Mouse (Mus musculus) bone marrow macrophage, adult 2 months (primary cell): ENCODE measurements at regions not wholly inside any gene's neighbourhood (a gene's known extent, or its start where the extent isn't known, plus 50 kb on each side); places are given as distances from the start of the nearest gene placed in this dataset.

Source experiments
- H3K27ac ChIP-seq: 2 replicates; pipeline ENCODE4 v1.5.1; 2012; ENCODE audit warnings: low read depth, low read length; ENCODE audit not compliant: insufficient read depth
- H3K4me1 ChIP-seq: 2 replicates; pipeline ENCODE4 v1.6.1; 2012; ENCODE audit warnings: low read length; ENCODE audit not compliant: control insufficient read depth, insufficient read depth
- H3K4me3 ChIP-seq: 2 replicates; pipeline ENCODE4 v1.5.1; 2012; ENCODE audit warnings: mild to moderate bottlenecking, low read length, moderate library complexity; ENCODE audit not compliant: insufficient read depth
- CTCF ChIP-seq: IDR thresholded peaks from 2 replicates; pipeline ENCODE4 v1.5.1; 2012; ENCODE audit warnings: low read depth, mild to moderate bottlenecking, low read length, moderate library complexity
- POLR2A ChIP-seq: IDR thresholded peaks from 2 replicates; pipeline ENCODE4 v1.6.1; 2012; ENCODE audit warnings: mild to moderate bottlenecking, low read depth, low read length, borderline replicate concordance

DNA sequence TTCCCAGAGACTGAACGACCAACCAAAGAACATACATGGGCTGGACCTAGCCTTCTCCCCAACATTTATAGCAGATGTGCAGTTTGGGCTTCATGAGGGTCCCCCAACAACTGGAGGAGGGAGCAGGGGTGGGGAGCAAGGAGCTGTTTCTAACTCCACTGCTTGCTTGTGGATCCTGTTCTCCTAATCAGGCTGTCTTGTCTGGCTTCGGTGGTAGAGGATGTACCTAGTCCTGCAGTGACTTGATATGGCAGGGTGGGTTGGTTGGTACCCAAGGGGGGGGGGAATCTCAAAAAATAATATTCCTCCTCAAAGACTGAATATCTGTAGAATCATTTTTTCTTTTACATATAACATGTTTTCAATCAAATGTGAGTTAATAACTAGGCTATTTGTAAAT, 168.3 kb upstream of the Jmjd1c start:
- TF ChIP-seq POLR2A (no peak), CTCF (no peak)
- peak overlapping the region; percentile 32 for H3K27ac ChIP-seq
- peaks cover 42% of the 10 kb centered on the region for H3K4me1 ChIP-seq

DNA sequence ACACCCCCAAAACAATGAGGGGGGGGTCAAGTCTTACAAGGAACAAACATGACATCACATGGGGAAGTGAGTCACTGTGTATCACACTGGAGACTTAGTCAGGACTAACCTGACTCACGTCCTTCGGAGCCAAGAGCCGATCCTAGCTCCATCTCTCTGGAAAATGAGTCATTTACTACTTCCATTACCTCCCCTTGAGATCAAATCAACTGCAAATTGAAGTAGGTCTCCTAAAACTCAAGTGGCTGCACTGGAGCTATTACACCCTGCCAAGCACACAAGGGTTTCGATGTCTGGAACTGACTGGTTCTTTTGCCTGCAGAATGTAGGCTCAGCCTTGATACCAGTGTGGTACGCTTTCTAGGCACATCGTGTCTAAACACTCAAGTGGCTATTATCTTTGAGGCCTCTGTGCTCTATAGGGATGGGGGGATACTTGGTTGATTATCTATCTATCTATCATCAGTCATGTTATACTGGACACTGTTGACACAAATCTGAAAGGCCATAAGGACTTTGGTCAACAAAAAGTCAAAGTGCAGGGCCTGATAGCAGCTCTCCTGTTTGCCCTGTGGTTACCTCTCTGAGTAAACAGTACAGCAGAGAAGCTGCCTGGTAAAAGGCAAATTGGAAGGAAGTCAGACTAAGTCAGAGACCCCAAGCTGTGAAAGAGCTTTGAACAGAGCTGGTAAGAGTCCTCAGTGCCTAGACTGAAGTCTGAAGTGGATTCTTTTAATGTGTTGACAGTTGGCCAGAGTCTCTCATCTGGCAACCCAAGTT, 167.5 kb upstream of the Jmjd1c start:
- peaks cover 46% of the 10 kb centered on the region for H3K4me1 ChIP-seq
- H3K4me3 ChIP-seq, result no peak overlapping the region
- no peak for TF ChIP-seq CTCF
- no peak for TF ChIP-seq POLR2A
- peak overlapping the region; percentile 74 for H3K27ac ChIP-seq

More for the DNA sequence above, 168.3 kb upstream of the Jmjd1c start:
- no peak overlapping the region for H3K4me3 ChIP-seq

DNA sequence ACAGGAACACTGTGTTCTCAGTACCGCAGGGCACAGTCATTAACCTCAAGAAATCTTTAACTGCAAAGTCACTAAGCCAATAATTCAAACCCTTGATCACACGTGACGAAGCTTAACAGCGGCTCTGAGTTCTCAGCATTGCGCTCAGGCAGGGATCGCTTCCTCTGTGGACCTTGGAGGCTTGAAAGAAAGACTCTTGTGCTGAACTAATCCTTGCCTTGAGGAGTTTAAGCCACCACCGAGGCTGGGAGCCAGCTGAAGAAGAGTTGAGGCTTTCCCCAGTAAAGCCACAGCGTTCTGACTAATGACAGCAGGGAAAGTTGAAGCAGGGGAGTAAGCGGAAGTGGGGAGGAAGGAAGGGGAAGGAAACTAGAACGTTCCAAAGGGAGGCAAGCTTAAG, 165.4 kb upstream of the Jmjd1c start:
- Histone ChIP-seq H3K4me3 (peak overlapping the region; percentile 45), H3K27ac (peak overlapping the region; percentile 87), H3K4me1 (peaks cover 53% of the 10 kb centered on the region)
- TF ChIP-seq CTCF, result no peak
- TF ChIP-seq POLR2A, result no peak

GRCm38 (mm10) chr10:66931505-66931904, 164.4 kb upstream of the Jmjd1c start:
- peaks cover 59% of the 10 kb centered on the region for H3K4me1 ChIP-seq
- no peak overlapping the region for H3K4me3 ChIP-seq
- peak overlapping the region; percentile 87 for H3K27ac ChIP-seq
- no peak for TF ChIP-seq POLR2A
- TF ChIP-seq CTCF, result no peak

DNA sequence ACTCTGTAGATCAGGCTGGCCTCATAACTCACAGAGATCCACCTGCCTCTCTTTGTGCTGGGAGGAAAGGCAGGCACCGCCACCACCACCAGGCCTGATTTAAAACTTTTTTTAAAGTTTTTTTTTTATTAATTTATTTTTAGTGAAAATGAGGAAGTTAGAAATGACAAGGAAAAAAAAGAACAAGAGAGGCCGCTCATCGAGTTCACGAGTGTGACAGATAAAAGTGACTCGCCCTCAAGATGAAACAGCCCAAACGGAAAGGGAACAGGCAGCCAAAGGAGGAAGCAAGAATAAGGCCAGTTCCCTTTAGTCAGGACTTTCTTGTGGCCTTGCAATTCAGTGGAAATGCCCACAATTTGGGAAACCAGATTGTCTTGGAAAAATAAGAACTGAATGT, 163.4 kb upstream of the Jmjd1c start:
- Histone ChIP-seq H3K4me3 (no peak overlapping the region), H3K4me1 (peaks cover 65% of the 10 kb centered on the region), H3K27ac (peak overlapping the region; percentile 90)
- TF ChIP-seq CTCF (no peak), POLR2A (no peak)

GRCm38 (mm10) chr10:66933689-66934088, 162.2 kb upstream of the Jmjd1c start:
- Histone ChIP-seq H3K4me1 (peaks cover 63% of the 10 kb centered on the region), H3K4me3 (no peak overlapping the region), H3K27ac (peak overlapping the region; percentile 76)
- TF ChIP-seq POLR2A, result no peak
- no peak for TF ChIP-seq CTCF

- TF ChIP-seq CTCF (no peak), POLR2A (no peak)
- no peak overlapping the region for H3K27ac ChIP-seq
- H3K4me1 ChIP-seq, result peaks cover 59% of the 10 kb centered on the region
- H3K4me3 ChIP-seq, result no peak overlapping the region
Measured at GRCm38 (mm10) chr10:66935731-66936130, 160.2 kb upstream of the Jmjd1c start.

GRCm38 (mm10) chr10:66937116-66937515, 158.8 kb upstream of the Jmjd1c start:
- Histone ChIP-seq H3K27ac (peak overlapping the region; percentile 95), H3K4me1 (peaks cover 51% of the 10 kb centered on the region), H3K4me3 (peak overlapping the region; percentile 45)
- no peak for TF ChIP-seq CTCF

GRCm38 (mm10) chr10:66940368-66940767, 155.6 kb upstream of the Jmjd1c start:
- H3K27ac ChIP-seq, result no peak overlapping the region
- TF ChIP-seq POLR2A (no peak), CTCF (no peak)
- no peak overlapping the region for H3K4me3 ChIP-seq
- H3K4me1 ChIP-seq, result peaks cover 34% of the 10 kb centered on the region

DNA sequence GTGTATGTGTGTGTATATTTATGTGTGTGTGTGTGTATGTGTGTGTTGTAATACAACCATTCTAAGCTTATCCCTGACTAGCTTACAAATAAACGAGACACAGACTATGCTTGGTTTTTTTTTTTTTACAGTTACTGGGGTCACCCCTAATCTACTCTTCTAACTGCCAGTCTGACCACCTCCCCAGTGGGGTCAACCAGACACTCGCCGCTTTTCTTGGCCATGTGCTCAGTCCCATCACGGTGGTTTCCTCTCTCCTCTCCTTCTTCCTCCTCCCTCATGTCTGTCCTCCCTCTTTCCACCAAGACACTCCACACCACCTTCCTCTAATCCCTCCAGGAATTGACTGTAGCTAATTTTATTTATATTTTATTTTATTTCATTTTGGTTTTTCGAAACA, 155.0 kb upstream of the Jmjd1c start:
- Histone ChIP-seq H3K4me1 (peaks cover 29% of the 10 kb centered on the region), H3K4me3 (no peak overlapping the region), H3K27ac (no peak overlapping the region)
- TF ChIP-seq POLR2A, result no peak
- TF ChIP-seq CTCF, result no peak

GRCm38 (mm10) chr10:66941974-66942373, 154.0 kb upstream of the Jmjd1c start:
- Histone ChIP-seq H3K27ac (no peak overlapping the region), H3K4me3 (no peak overlapping the region), H3K4me1 (peaks cover 18% of the 10 kb centered on the region)
- TF ChIP-seq CTCF, result no peak
- no peak for TF ChIP-seq POLR2A
